Mouse (Mus musculus) monocyte, adult 5-6 weeks (primary cell): Measurements from ENCODE around the gene Sgk1. TPM values are rescaled to one million over a fixed set of nuclear protein-coding genes. Genes with fewer than 3 reads are reported as not detected.
"Not testable (repeated sequence)": the region's sequence is repeated elsewhere in the genome, so short reads cannot be mapped to it uniquely, and the experiment has no call there.

Source experiments
- ATAC-seq: fragments of 153-309, 156-312 bp; replicated peaks from 2 replicates; pipeline ENCODE4 v1.8.0; 2017; ENCODE audit warnings: mild to moderate bottlenecking; ENCODE audit not compliant: low TSS enrichment, insufficient number of reproducible peaks, severe bottlenecking, poor library complexity, low FRiP score
- total RNA-seq: library from RNA; stranded (forward); fragments of 200-1000, 200-491, 200-594 nt; gene quantifications from 3 replicates; pipeline ENCODE4 v1.2.3, GENCODE M21; 2017

Gene Sgk1
- total RNA-seq, 1 experiment from 2014 or later: 475 TPM

GRCm38 (mm10) chr10:21857676-21858075 is 24.3 kb upstream of the Sgk1 start:
- no peak for ATAC-seq

- no peak for ATAC-seq
Measured at GRCm38 (mm10) chr10:21858437-21858974, 23.5 kb upstream of the Sgk1 start.

GRCm38 (mm10) chr10:21866504-21866903 is 15.5 kb upstream of the Sgk1 start:
- ATAC-seq: no peak

DNA sequence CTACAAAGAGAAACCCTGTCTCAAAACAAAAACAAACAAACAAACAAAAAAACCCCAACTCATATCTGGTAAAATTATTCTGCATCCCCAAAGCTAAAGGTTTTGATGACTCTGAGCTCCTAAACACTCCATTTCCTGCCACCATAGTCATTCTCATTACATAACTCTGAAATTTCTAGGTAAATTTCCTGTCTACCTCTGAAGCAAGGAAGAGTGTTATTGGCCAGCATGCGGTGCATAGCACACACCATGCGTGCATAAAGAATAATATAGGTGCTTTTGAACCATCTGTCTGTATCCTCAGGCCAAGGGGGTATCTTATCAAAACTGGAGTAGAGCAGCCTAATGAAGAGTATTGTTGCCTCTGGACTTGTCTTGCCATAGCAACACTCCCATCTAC is 13.8 kb upstream of the Sgk1 start:
- ATAC-seq: no peak

DNA sequence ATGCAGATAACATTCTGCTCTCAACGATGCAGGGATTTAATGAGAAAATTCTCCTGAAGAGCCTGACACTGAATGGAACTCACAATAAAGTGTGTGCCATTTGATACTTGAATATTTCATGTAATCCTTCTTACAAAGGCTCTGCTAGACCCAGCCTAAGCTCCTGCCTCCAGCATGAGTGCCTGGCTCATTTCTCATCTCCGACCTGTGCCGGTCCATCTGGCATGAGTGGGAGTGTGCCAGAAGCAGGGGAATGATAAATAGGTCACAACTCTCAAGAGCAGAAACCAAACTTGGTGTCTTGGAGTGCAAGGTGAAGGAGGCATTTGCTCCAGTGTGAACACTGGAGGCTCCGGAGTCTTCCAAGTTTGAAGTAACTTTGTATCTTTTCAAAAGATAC is 13.4 kb upstream of the Sgk1 start:
- no peak for ATAC-seq

DNA sequence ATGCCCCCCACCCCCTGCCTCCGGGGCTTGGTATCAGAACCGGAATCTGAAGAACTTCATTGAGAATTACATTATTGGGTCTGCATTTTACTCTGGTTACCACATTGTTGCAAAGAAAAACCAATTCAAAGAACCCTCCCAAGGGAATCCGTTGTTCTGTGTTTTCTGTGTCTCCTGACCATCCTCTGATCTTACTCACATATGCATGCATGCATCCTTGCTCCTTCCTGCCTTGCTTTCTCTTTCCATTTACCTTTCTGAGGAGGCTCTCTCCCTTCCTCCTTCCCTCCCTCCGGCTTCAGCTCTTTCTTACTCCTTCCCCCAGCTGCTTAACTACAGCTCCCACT is 174 bp upstream of the Sgk1 start:
- ATAC-seq: 0 out of 2 replicates have a peak, but pooled peaks have one; percentile 1

DNA sequence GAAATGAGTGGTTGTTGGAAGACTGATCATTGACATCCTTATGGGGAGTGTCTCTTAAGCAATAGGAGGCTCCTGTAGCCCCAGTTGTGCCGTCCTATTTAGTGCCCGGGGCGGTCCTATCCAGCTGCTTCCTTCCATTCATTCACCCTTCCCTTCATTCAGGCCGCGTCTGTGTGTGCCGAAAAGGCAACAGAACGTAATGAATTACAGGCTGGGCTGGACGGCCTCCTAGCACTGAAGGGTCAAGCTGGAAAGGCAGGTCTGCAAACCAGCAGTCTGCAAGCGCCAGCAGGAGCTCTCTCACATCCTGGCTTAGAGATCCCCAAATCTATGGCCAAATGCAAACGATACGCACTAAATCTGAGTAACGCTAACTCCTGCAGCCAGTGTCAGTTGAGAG is 1.6 kb downstream of the Sgk1 start:
- ATAC-seq: peak; percentile 48; the same call in 1 of the 2 replicates

DNA sequence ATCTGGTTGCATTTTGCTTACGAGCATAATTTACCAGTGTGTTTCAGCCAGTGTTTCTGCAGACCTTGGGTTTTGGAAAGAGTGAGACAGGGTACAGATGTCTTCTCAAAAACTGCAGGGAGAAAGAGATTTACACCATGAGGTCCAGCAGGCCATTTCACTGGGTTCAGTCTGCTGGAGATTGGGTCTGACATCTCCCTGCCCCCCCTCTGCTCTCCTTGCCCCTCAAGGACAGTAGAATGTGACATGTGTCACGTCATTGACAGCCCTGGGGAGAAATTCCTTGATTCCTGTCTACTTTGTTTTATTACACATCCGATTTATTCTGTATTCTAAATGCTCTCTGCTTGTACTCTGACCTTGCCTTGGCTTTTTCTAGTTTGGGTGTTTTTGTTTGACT is 2.5 kb downstream of the Sgk1 start:
- no peak for ATAC-seq

GRCm38 (mm10) chr10:21889141-21889765 is 7.3 kb downstream of the Sgk1 start:
- peak; percentile 89 for ATAC-seq

DNA sequence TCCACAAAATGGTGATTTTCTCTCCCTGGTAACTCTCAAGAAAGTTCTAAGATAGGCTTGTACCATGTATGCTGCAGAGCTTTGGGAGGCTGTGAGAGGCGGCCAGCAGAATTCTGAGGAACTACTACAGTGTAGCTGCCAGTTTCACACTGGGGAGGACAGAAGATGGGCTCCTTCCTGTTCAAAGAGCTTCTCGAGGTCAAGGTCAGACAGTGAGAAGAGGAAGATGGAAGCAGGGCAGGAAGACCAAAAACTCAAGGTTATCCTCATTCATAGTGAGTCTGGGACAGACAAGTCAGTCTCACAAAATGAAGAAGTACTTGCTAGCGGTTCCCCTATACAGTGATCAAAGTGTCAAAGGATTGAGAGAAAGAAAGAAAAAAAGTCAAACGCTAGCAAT is 8.3 kb downstream of the Sgk1 start:
- peak; percentile 84 for ATAC-seq

DNA sequence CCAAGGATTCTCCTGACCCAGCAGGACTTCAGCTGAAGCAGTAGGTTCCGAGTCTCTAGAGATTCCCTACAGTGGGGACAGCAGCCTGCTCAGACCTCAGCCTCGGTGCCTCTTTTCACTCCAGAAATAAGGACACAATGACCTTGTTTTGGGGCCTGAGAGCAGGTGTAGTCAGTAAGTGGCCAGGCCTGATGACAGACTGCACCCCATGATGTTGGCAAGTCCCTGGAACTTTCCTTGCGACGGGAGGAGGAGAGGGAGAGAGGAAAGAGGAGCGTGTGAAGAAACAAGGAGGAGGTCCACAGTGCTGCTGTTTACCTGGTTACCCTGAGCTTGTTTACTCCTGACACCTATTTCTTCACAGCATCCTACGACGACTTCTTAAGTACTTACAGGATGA is 9.5 kb downstream of the Sgk1 start:
- ATAC-seq: no peak

DNA sequence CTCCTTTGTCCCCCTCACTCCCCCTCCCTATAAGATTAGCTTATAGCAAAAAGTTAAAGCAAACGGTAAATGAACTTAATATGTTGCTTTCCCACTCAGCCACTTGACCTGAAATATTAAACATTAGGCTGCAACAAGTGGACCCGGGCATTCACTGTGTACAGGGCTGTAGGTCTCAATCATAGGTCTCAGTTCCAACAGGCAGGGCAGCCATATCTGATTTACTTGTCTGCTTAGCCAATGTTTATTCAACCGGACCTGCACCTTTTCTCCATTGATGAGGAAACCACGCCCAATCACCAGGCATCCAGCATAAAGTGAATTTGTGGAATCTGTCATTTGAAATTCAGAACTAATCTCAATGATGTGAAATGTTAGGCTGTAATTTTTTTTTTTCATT is 10.1 kb downstream of the Sgk1 start:
- ATAC-seq: no peak

DNA sequence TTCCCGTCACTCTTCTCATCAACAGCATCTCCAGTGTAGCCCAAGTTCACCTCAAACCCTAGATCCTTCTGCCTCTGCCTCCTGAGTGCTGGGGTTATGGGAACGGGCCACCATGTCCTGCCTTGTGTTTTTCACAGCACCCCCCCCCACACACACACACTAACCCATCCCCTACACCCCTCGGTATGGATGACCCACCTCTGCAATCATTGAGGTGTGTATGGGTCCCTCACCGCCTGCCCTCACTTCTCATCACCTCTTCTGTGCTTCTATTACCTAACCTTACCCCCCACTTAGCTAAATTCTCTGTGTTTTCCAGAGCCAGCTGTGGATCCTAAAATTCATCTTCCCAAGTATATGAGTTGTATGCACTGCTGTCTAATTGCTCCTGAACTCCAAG is 16.4 kb downstream of the Sgk1 start:
- no peak for ATAC-seq

DNA sequence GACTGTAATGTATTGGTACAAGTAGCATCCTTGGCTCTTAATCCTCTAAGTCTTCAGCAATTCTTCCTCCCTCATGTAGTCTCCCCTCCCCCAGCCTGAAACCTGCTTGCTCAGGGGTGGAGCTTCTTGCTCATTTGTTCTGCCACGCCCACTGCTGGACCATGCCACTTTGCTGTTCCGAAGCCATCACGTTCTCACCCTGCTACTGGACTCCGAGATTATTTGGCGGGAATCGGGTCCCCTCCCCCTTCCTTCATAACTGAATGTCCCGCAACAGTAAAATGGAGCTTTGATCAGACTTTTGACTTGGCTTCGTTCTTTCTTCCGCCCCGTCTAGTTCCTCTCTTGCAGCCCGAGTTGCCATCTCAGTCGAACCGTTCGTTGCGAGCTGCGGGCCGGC is 16.9 kb downstream of the Sgk1 start:
- not testable (repeated sequence) for ATAC-seq

DNA sequence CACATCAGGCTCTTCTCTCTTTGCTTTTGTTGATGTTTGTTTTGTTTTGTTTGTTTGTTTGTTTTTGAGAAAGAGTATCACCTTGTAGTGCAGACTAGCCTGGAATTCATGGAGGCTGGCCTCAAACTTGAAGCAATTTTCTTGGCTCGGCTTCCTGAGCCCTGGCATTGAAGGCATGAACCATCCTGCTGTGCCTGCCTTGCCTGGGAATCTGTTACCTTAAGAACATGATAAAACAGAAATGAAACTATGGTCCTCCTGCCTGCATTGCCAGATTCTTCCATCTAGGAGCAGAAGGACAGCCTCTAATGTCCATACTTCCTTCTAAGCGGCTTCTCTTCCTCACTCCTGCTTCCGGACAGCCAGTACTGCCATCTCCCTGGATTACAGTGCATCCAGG is 17.4 kb downstream of the Sgk1 start:
- no peak for ATAC-seq

DNA sequence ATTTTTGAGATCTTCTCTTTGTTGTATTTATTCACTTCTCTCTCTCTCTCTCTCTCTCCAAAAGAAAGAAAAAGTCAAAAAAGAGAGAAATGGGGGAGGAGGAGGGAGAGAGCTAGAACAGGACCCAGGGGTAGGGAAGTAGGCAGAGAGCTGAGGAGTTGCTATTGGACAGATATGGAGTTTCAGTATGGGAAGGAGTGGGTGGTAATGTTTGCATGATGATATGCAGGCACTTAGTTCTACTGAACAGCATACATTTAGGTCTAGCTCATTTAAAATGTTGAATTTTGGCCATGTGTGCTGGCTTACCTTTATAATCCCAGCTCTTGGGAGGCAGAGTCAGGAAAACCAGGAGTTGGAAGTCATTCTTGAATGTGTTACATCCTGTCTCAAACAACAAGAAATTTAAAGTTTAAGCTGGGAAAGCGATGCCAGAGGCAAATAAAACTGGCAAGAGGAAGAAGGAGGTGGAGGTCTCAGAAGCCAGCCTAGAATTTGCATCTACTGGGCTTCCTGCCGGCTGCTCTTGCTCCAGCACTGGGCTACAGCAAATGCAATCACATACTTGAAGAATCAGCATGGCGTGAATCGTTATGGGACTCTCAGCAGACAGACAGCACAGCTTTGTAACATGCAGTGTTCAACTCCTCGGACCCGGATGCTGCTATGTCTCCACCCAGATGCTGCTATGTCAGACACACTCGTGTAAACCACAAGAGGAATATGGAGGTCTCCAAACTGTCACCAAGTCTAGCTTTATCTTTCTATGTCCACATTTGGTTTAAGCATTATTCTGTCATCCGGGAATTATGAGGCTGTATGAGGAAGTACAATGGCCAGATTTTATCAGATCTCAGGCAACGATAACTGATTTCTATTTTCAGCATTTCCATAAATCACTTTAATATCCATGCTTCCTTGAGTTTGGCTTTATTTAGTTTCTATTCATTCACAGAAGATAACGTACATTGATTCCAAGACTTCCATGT is 20.5 kb downstream of the Sgk1 start:
- no peak for ATAC-seq

- ATAC-seq: no peak
Measured at GRCm38 (mm10) chr10:21904151-21904550, 22.2 kb downstream of the Sgk1 start.

DNA sequence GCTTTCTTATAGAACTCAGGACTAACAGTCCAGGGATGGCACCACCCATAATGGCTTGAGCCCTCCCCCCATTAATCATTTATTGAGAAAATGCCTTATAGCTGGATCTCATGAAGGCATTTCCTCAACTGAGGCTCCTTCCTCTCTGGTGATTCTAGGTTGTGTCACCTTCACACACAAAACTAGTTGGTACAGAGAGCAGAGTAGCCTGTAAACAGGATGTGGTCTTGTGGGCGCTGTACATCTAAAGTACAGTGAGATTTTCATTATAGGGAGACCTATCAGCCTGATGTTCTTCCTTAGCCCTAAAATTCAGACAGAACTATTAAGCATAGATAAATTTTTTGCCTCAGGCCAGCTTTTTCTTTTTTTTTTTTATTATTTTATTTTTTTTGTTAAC is 23.6 kb downstream of the Sgk1 start:
- peak; percentile 75 for ATAC-seq

GRCm38 (mm10) chr10:21906894-21907446 is 25.0 kb downstream of the Sgk1 start:
- ATAC-seq: peak; percentile 8; the same call in 1 of the 2 replicates
